ENCODE assay signal across 8 mouse cellular contexts in the genomic region with DNA sequence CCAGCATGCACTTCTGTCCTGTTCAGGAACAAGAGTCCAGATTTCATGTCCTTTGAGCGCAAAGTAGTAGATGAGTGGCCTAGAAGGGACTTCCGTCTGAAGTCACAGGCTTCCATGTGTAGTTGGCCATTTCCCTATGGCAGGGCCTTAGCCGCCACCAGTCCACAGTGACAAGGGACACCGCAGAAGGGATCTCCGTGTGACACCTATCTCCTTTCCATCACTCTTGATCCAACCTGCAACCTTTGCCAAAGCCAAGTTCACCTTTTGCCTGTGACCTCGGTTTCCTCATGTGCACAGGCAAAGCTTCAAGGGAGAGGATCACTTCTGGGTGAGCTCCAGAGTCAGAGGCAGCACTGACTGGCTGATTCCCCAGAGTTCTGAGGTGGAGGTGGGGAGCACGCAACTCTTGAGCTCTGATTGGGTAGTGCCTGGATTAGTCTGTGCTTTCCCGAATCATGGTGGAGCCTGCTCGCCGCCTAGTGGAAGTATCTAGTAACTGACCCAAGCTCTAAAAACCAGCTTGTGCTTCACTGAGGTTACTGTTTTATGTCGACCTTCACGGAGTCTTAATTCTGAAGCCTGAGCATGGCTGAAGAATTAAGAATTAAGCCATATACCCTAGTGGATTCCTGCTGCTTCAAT. TPM values are rescaled to one million over a fixed set of nuclear protein-coding genes. Genes with fewer than 3 reads are reported as not detected.
DNase-seq lines count a peak whose midpoint lies in the region; TF ChIP-seq lines count a peak whose summit lies in the region.
"Had no signal": no experiment of that assay in that cellular context is flagged by ENCODE, and none has a peak within 500 bp of the region (broad histone marks: within the 10 kb centered on the region; RNA-seq: fewer than 3 reads in every experiment).

No protein-coding gene starts in this region.

- no peaks in the 10 kb centered on the region for H3K4me1 ChIP-seq in spleen, adult 2 months (ENCODE audit: control insufficient read depth, insufficient read depth, insufficient read length)

- intact Hi-C loops in left cerebral cortex, adult 2 months (cut with DNase I) = loop anchor here (5.0 kb wide), 1 partner anchor 77 kb away; no protein-coding TSS in a partner anchor

- no peaks in the 10 kb centered on the region for H3K36me3 ChIP-seq in spleen, adult 2 months (ENCODE audit: control insufficient read depth, insufficient read depth, low read length)

- peak; percentile 78 for DNase-seq in adipocyte (ENCODE audit: low spot score)
- peak; percentile 79 to 84 for DNase-seq in cerebellum, postnatal 14 days
- peak; percentile 38 to 65 for DNase-seq in frontal cortex, postnatal 36 days (ENCODE audit: low spot score in 2 of 2)
- DNase-seq in induced T-regulatory cell, adult 2 months (ENCODE audit: low read depth) = peak; percentile 60
- peak; percentile 51 to 67 for DNase-seq in left cerebral cortex, adult 2 months (ENCODE audit: extremely low spot score in 1 of 2, low spot score in 2 of 2)
- DNase-seq in mesoderm, embryonic 11.5 days (ENCODE audit: low read depth, low spot score) = peak; percentile 79
- peak; percentile 7 to 39 for DNase-seq in spleen, adult 2 months (ENCODE audit: low read depth in 1 of 2, low spot score in 2 of 2)

- no peak overlapping the region for H3K4me3 ChIP-seq in left cerebral cortex, adult 2 months
- no peak overlapping the region for H3K4me3 ChIP-seq in spleen, adult 2 months (ENCODE audit: extremely low read depth, insufficient read depth, insufficient read length)
- H3K4me3 ChIP-seq: myocyte had no signal

- no peak overlapping the region for H3K27ac ChIP-seq in left cerebral cortex, adult 2 months
- H3K27ac ChIP-seq in spleen, adult 2 months (ENCODE audit: insufficient read depth, low read length) = no peak overlapping the region

- no peaks in the 10 kb centered on the region for H3K27me3 ChIP-seq in spleen, adult 2 months (ENCODE audit: control insufficient read depth, insufficient read depth, low read length)

- TF ChIP-seq POLR2A in spleen, adult 2 months (IDR thresholded peaks at IDR 0.05; ENCODE audit: low read depth, low read length) = no peak

- WGBS in spleen, adult 2 months = 39% methylated on average over 12 of the region's 12 CpGs

- TF ChIP-seq CTCF in left cerebral cortex, adult 2 months (IDR thresholded peaks at IDR 0.05) = peak; percentile 77
- TF ChIP-seq CTCF in spleen, adult 2 months (IDR thresholded peaks at IDR 0.05; ENCODE audit: extremely low read depth, insufficient read depth, insufficient read length, insufficient replicate concordance) = peak; percentile 30; the same call in 1 of the 2 replicates

RNA-seq across cellular contexts. Expression of a gene that starts 27.3 kb away (rescaled TPM):
- 10 to 100 TPM; 59.8 to 65.0 TPM for total RNA-seq in left cerebral cortex, adult 2 months (2021)
- polyA plus RNA-seq in spleen, adult 2 months (2012; rRNA removed) = 1.3 and 1.6 TPM in 2 replicates

RNA-seq across cellular contexts. Expression of a gene that starts 45.9 kb away (rescaled TPM):
- total RNA-seq in left cerebral cortex, adult 2 months (2021) = 1 to 10 TPM; 1.4 to 1.8 TPM
- polyA plus RNA-seq in spleen, adult 2 months (2012; rRNA removed) = 0.30 and 0.41 TPM in 2 replicates
- polyA plus RNA-seq: myocyte had no signal

Comparison
In these comparisons a context has a peak if more than half of its experiments do, and no peak if none do; other contexts are left out.
1. DNase-seq: peak in every context shown above with its lines; median percentile 82 in cerebellum, postnatal 14 days; 79 in mesoderm, embryonic 11.5 days; 78 in adipocyte; 60 in induced T-regulatory cell, adult 2 months; 59 in left cerebral cortex, adult 2 months; 52 in frontal cortex, postnatal 36 days; 23 in spleen, adult 2 months.